Mouse (Mus musculus) liver, adult 2 months (tissue): Measurements from ENCODE around the gene Gtf2h3.

Source experiments
- CTCF ChIP-seq: fragments of 200-500 bp; IDR thresholded peaks from 2 replicates; pipeline ENCODE4 v1.5.1; 2011; ENCODE audit warnings: low read depth, low read length, control low read depth
- POLR2A ChIP-seq: fragments of 200-500 bp; IDR thresholded peaks from 2 replicates; pipeline ENCODE4 v1.6.1; 2011; ENCODE audit warnings: low read length, control low read depth; ENCODE audit not compliant: insufficient read depth; ENCODE audit errors: extremely low read depth

DNA sequence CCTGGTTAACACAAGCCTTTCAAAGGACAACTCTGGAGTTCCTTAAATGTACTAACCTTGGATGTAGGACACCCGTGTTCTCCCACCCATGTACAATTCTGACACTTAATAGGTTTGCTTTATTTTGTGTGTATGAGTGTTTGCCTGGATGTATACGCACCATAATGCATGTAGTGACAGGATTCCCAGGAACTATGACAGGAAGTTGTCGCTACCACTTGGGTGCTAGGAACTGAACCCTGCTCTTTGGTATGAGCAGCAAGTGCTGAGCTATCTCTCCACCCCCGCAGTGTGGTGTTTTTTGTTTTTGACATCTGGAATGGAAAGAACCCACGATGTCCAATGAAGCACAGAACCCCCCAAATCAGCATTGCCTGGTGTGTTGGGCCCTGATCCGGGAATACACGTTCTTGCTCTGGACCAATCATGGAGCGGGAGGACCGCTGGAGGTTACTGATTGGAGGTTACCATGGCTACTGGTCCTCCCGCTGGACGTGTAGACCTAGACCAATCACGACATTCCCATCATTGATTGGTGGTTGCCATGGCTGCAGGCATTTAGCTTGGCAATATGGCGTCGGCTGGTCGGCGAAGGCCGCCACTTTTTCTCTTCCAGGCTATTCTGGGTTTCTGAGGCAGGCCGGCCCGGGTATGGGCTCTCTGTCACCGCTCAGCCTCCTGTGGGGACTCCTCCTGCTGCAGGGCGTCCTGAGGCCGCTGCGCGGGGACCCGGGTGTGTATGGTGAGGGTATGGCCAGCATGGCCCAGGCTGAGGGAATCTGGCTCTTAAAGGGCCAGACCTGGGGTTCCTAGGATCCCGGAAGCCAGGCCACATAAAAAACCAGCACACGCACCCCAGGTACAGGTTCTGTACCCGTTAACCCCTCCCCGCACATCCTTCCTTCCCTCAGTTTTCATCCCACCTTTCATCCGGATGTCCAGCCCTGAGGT is 19.6 kb downstream of the Gtf2h3 start:
- no peak for TF ChIP-seq CTCF
- TF ChIP-seq POLR2A: no peak
